Mouse (Mus musculus): Measurements from ENCODE around the gene Irf9. TPM values are rescaled to one million over a fixed set of nuclear protein-coding genes. Genes with fewer than 3 reads are reported as not detected.

Gene Irf9
- total and polyA plus RNA-seq, 2 experiments from 2014 or later: 7.3 to 14.8 TPM

DNA sequence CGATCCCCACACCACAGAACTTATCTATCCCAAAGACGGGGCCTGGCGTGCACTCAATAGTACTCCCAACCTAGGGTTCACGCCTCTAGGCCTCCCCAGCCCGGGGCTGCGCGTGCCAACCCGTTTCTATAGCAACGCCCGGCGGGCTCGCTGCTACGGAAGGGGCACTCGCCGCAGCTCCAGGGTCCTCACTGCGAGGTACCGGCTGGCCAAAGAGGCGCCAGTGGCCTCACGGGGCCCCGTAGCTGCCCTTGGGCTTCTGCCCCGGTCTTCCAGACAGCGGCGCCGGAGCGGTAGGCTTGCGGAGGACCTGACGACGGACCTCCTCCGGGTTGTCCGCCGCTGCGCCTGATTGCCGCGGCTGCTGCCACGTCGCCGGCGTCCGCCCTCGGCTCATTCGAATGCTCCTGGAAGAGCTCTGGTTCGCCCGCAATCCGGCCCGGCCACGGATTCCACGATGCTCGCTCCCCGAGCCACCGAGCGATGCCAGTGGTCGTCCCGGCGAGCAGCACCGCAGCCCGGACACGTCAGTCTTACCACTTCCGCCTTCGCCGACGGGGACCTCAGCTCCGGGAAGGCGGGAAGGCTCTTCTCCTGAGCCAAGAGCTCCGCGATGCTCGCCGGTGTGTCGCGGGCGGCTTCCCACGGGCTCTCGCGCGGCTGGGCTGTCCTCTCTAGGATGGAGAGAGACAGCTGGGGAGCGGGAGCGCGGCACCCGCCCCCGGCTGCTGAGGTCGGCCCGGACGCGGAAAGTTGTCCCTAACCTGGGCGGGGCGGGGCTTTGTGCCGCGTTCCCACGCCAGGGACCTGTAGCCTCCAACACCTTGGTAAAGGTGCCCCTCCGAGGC, 39.9 kb downstream of the Irf9 start, which contains the start of gene Tm9sf1:
Gene Tm9sf1 (minus strand): TSS at position 747 of the 848 bp plus-strand sequence.
- H3K9me3 ChIP-seq (ENCODE audit: low read length): no peaks in the 10 kb centered on the region
- peaks cover 11% of the 10 kb centered on the region; the same call in 1 of the 2 replicates for H3K36me3 ChIP-seq (ENCODE audit: insufficient read depth, low read length)
- H3K27ac ChIP-seq: peak within 1 kb of the TSS; percentile 98
- H3K4me1 ChIP-seq (ENCODE audit: insufficient read depth, low read length): peaks cover 12% of the 10 kb centered on the region; the same call in 1 of the 2 replicates
- H3K27me3 ChIP-seq (ENCODE audit: insufficient read depth, low read length): no peaks in the 10 kb centered on the region
- peak within 1 kb of the TSS; percentile 82 for H3K4me2 ChIP-seq (ENCODE audit: low read depth, low read length)
- ATAC-seq (peak; percentile 91), DNase-seq (ENCODE audit: low spot score) (peak; percentile 85)
- peak within 1 kb of the TSS; percentile 96 for H3K4me3 ChIP-seq (ENCODE audit: low read length)
- TF ChIP-seq CTCF (IDR thresholded peaks at IDR 0.05; ENCODE audit: low read depth): no peak
- peak within 1 kb of the TSS; percentile 95 for H3K9ac ChIP-seq (replicated peaks; ENCODE audit: low read length)
- under 1% methylated on average over 80 of the region's 89 CpGs for WGBS

- TF ChIP-seq CTCF (IDR thresholded peaks at IDR 0.05; ENCODE audit: low read depth): no peak
- Histone ChIP-seq H3K36me3 (ENCODE audit: insufficient read depth, low read length) (peaks cover 7% of the 10 kb centered on the region; the same call in 1 of the 2 replicates), H3K9ac (replicated peaks; ENCODE audit: low read length) (peak overlapping the region; percentile 95), H3K9me3 (ENCODE audit: low read length) (no peaks in the 10 kb centered on the region), H3K4me3 (ENCODE audit: low read length) (peak overlapping the region; percentile 96), H3K4me1 (ENCODE audit: insufficient read depth, low read length) (peaks cover 12% of the 10 kb centered on the region; the same call in 1 of the 2 replicates), H3K27ac (peak overlapping the region; percentile 49; the same call in 1 of the 2 replicates), H3K27me3 (ENCODE audit: insufficient read depth, low read length) (no peaks in the 10 kb centered on the region), H3K4me2 (ENCODE audit: low read depth, low read length) (peak overlapping the region; percentile 82)
- 22% methylated on average over 17 of the region's 17 CpGs for WGBS
- DNase-seq (ENCODE audit: low spot score): no peak
- no peak for ATAC-seq
Observed at GRCm38 (mm10) chr14:55644261-55644888, 41.0 kb downstream of the Irf9 start.

DNA sequence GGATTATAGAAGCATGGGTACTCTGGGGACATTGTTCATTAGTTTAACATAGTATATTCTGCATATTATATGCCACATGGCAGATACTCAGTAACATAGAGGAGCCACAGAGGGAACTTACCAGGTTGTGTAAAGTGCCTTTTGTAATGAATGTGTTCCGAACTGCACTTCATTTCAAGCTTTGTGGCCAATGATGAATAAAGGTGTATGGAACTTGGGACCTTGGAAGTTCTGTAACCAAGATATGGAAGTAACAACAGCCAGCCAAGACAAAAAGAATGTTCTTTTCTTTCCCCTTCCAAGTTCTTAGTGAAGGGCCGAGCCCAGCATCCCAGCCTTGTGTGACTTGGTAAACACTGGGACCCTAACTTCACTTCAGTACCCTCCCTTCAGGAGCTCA, 46.5 kb downstream of the Irf9 start, which contains the start of gene Tssk4:
Gene Tssk4 (plus strand): TSS at position 301 of the 400 bp plus-strand sequence.
- no peaks in the 10 kb centered on the region for H3K36me3 ChIP-seq (ENCODE audit: insufficient read depth, low read length)
- ATAC-seq (no peak), DNase-seq (ENCODE audit: low spot score) (no peak)
- WGBS: 97% methylated on average over 2 of the region's 2 CpGs
- H3K27me3 ChIP-seq (ENCODE audit: insufficient read depth, low read length): no peaks in the 10 kb centered on the region
- H3K4me1 ChIP-seq (ENCODE audit: insufficient read depth, low read length): no peaks in the 10 kb centered on the region
- H3K9me3 ChIP-seq (ENCODE audit: low read length): no peaks in the 10 kb centered on the region
- H3K9ac ChIP-seq (replicated peaks; ENCODE audit: low read length): no peak within 1 kb of the TSS
- TF ChIP-seq CTCF (IDR thresholded peaks at IDR 0.05; ENCODE audit: low read depth): no peak
- no peak within 1 kb of the TSS for H3K4me2 ChIP-seq (ENCODE audit: low read depth, low read length)
- H3K27ac ChIP-seq: no peak within 1 kb of the TSS
- no peak within 1 kb of the TSS for H3K4me3 ChIP-seq (ENCODE audit: low read length)

DNA sequence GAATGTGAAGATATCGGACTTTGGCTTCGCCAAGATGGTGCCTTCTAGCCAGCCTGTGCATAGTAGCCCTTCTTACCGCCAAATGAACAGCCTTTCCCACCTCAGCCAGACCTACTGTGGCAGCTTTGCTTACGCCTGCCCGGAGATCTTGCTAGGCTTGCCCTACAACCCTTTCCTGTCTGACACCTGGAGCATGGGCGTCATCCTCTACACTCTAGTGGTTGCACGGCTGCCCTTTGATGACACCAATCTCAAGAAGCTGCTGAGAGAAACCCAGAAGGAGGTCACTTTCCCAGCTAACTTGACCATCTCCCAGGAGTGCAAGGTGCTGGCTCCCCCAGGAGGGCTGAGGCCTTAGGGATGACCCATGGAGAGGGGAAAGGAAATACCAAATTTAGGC, 48.2 kb downstream of the Irf9 start:
- no peak for TF ChIP-seq CTCF (IDR thresholded peaks at IDR 0.05; ENCODE audit: low read depth)
- ATAC-seq (no peak), DNase-seq (ENCODE audit: low spot score) (no peak)
- Histone ChIP-seq H3K4me3 (ENCODE audit: low read length) (no peak overlapping the region), H3K36me3 (ENCODE audit: insufficient read depth, low read length) (no peaks in the 10 kb centered on the region), H3K27me3 (ENCODE audit: insufficient read depth, low read length) (no peaks in the 10 kb centered on the region), H3K4me2 (ENCODE audit: low read depth, low read length) (no peak overlapping the region), H3K9ac (replicated peaks; ENCODE audit: low read length) (no peak overlapping the region), H3K27ac (no peak overlapping the region), H3K4me1 (ENCODE audit: insufficient read depth, low read length) (no peaks in the 10 kb centered on the region), H3K9me3 (ENCODE audit: low read length) (no peaks in the 10 kb centered on the region)
- WGBS: 89% methylated on average over 7 of the region's 7 CpGs

- H3K9me3 ChIP-seq (ENCODE audit: low read length): no peaks in the 10 kb centered on the region
- H3K4me1 ChIP-seq (ENCODE audit: insufficient read depth, low read length): no peaks in the 10 kb centered on the region; the same call in 1 of the 2 replicates
- DNase-seq (ENCODE audit: low spot score) (no peak), ATAC-seq (no peak)
- H3K27ac ChIP-seq: no peak overlapping the region
- no peak for TF ChIP-seq CTCF (IDR thresholded peaks at IDR 0.05; ENCODE audit: low read depth)
- H3K9ac ChIP-seq (replicated peaks; ENCODE audit: low read length): no peak overlapping the region
- H3K27me3 ChIP-seq (ENCODE audit: insufficient read depth, low read length): no peaks in the 10 kb centered on the region
- 87% methylated on average over 3 of the region's 3 CpGs for WGBS
- H3K4me3 ChIP-seq (ENCODE audit: low read length): no peak overlapping the region
- H3K4me2 ChIP-seq (ENCODE audit: low read depth, low read length): no peak overlapping the region
- peaks cover 8% of the 10 kb centered on the region; the same call in 1 of the 2 replicates for H3K36me3 ChIP-seq (ENCODE audit: insufficient read depth, low read length)
Observed at GRCm38 (mm10) chr14:55656935-55657334, 53.6 kb downstream of the Irf9 start.

- Histone ChIP-seq H3K9me3 (ENCODE audit: low read length) (no peaks in the 10 kb centered on the region), H3K4me1 (ENCODE audit: insufficient read depth, low read length) (no peaks in the 10 kb centered on the region; the same call in 1 of the 2 replicates), H3K9ac (replicated peaks; ENCODE audit: low read length) (no peak overlapping the region), H3K4me2 (ENCODE audit: low read depth, low read length) (no peak overlapping the region), H3K36me3 (ENCODE audit: insufficient read depth, low read length) (peaks cover 14% of the 10 kb centered on the region; the same call in 1 of the 2 replicates), H3K27me3 (ENCODE audit: insufficient read depth, low read length) (no peaks in the 10 kb centered on the region), H3K27ac (no peak overlapping the region), H3K4me3 (ENCODE audit: low read length) (no peak overlapping the region)
- no peak for DNase-seq (ENCODE audit: low spot score)
- ATAC-seq: no peak
- WGBS: 91% methylated on average over 5 of the region's 5 CpGs
- no peak for TF ChIP-seq CTCF (IDR thresholded peaks at IDR 0.05; ENCODE audit: low read depth)
Observed at GRCm38 (mm10) chr14:55658011-55658410, 54.6 kb downstream of the Irf9 start.

Other genes with a start within 250 kb of the Irf9 start
Only the 30 nearest of the 31 such genes appear.
- 15.8 and 18.4 TPM in 2 replicates for gene Dhrs4, start 124.8 kb upstream of the Irf9 start, total RNA-seq (2014; rRNA removed)
- 28.1 and 29.6 TPM in 2 replicates for gene Dhrs4, start 124.8 kb upstream of the Irf9 start, polyA plus RNA-seq (2015; fragmentation: Nextera tagmentation; extraction: Ambion mirVana)
- gene Carmil3, start 112.9 kb upstream of the Irf9 start, total RNA-seq (2014; rRNA removed): 90.5 and 120 TPM in 2 replicates
- 23.8 and 25.2 TPM in 2 replicates for gene Carmil3, start 112.9 kb upstream of the Irf9 start, polyA plus RNA-seq (2015; fragmentation: Nextera tagmentation; extraction: Ambion mirVana)
- 8.3 and 19.7 TPM in 2 replicates for gene Cpne6, start 93.1 kb upstream of the Irf9 start, total RNA-seq (2014; rRNA removed)
- 25.3 and 28.0 TPM in 2 replicates for gene Cpne6, start 93.1 kb upstream of the Irf9 start, polyA plus RNA-seq (2015; fragmentation: Nextera tagmentation; extraction: Ambion mirVana)
- 4.4 and 7.1 TPM in 2 replicates for gene Nrl, start 78.6 kb upstream of the Irf9 start, total RNA-seq (2014; rRNA removed)
- 0.23 and 0.33 TPM in 2 replicates for gene Nrl, start 78.6 kb upstream of the Irf9 start, polyA plus RNA-seq (2015; fragmentation: Nextera tagmentation; extraction: Ambion mirVana)
- gene Pck2, start 63.3 kb upstream of the Irf9 start, total RNA-seq (2014; rRNA removed): 30.5 and 32.0 TPM in 2 replicates
- gene Pck2, start 63.3 kb upstream of the Irf9 start, polyA plus RNA-seq (2015; fragmentation: Nextera tagmentation; extraction: Ambion mirVana): 19.9 and 22.5 TPM in 2 replicates
- 97.9 and 118 TPM in 2 replicates for gene Dcaf11, start 43.6 kb upstream of the Irf9 start, total RNA-seq (2014; rRNA removed)
- 94.1 and 102 TPM in 2 replicates for gene Dcaf11, start 43.6 kb upstream of the Irf9 start, polyA plus RNA-seq (2015; fragmentation: Nextera tagmentation; extraction: Ambion mirVana)
- not detected in 2 replicates for gene A730061H03Rik, start 43.2 kb upstream of the Irf9 start, total RNA-seq (2014; rRNA removed)
- gene A730061H03Rik, start 43.2 kb upstream of the Irf9 start, polyA plus RNA-seq (2015; fragmentation: Nextera tagmentation; extraction: Ambion mirVana): 0.55 TPM in 1 of 2 replicates, not detected in the other
- gene Fitm1, start 28.0 kb upstream of the Irf9 start, total RNA-seq (2014; rRNA removed): 2.9 TPM in 1 of 2 replicates, not detected in the other
- gene Fitm1, start 28.0 kb upstream of the Irf9 start, polyA plus RNA-seq (2015; fragmentation: Nextera tagmentation; extraction: Ambion mirVana): 0.25 TPM in 1 of 2 replicates, not detected in the other
- 86.5 and 128 TPM in 2 replicates for gene Psme1, start 25.4 kb upstream of the Irf9 start, total RNA-seq (2014; rRNA removed)
- gene Psme1, start 25.4 kb upstream of the Irf9 start, polyA plus RNA-seq (2015; fragmentation: Nextera tagmentation; extraction: Ambion mirVana): 226 and 244 TPM in 2 replicates
- 26.6 and 51.6 TPM in 2 replicates for gene Emc9, start 18.3 kb upstream of the Irf9 start, total RNA-seq (2014; rRNA removed)
- gene Emc9, start 18.3 kb upstream of the Irf9 start, polyA plus RNA-seq (2015; fragmentation: Nextera tagmentation; extraction: Ambion mirVana): 79.0 and 82.2 TPM in 2 replicates
- 51.9 and 57.6 TPM in 2 replicates for gene Psme2, start 12.5 kb upstream of the Irf9 start, total RNA-seq (2014; rRNA removed)
- gene Psme2, start 12.5 kb upstream of the Irf9 start, polyA plus RNA-seq (2015; fragmentation: Nextera tagmentation; extraction: Ambion mirVana): 163 and 208 TPM in 2 replicates
- gene Rnf31, start 11.9 kb upstream of the Irf9 start, total RNA-seq (2014; rRNA removed): 23.6 and 25.5 TPM in 2 replicates
- gene Rnf31, start 11.9 kb upstream of the Irf9 start, polyA plus RNA-seq (2015; fragmentation: Nextera tagmentation; extraction: Ambion mirVana): 21.0 and 21.2 TPM in 2 replicates
- 11.6 and 12.8 TPM in 2 replicates for gene Rec8, start 14.5 kb downstream of the Irf9 start, total RNA-seq (2014; rRNA removed)
- gene Rec8, start 14.5 kb downstream of the Irf9 start, polyA plus RNA-seq (2015; fragmentation: Nextera tagmentation; extraction: Ambion mirVana): 12.2 and 14.1 TPM in 2 replicates
- gene Ipo4, start 32.4 kb downstream of the Irf9 start, total RNA-seq (2014; rRNA removed): 120 and 132 TPM in 2 replicates
- 92.5 and 106 TPM in 2 replicates for gene Ipo4, start 32.4 kb downstream of the Irf9 start, polyA plus RNA-seq (2015; fragmentation: Nextera tagmentation; extraction: Ambion mirVana)
- gene Gm49378, start 34.3 kb downstream of the Irf9 start, total RNA-seq (2014; rRNA removed): 2.8 and 7.9 TPM in 2 replicates
- 1.0 and 1.4 TPM in 2 replicates for gene Gm49378, start 34.3 kb downstream of the Irf9 start, polyA plus RNA-seq (2015; fragmentation: Nextera tagmentation; extraction: Ambion mirVana)
- gene Tm9sf1, start 40.2 kb downstream of the Irf9 start, total RNA-seq (2014; rRNA removed): 55.3 and 59.3 TPM in 2 replicates
- 59.7 and 62.8 TPM in 2 replicates for gene Tm9sf1, start 40.2 kb downstream of the Irf9 start, polyA plus RNA-seq (2015; fragmentation: Nextera tagmentation; extraction: Ambion mirVana)
- 0.32 and 1.3 TPM in 2 replicates for gene Tssk4, start 46.6 kb downstream of the Irf9 start, total RNA-seq (2014; rRNA removed)
- 0.24 and 0.28 TPM in 2 replicates for gene Tssk4, start 46.6 kb downstream of the Irf9 start, polyA plus RNA-seq (2015; fragmentation: Nextera tagmentation; extraction: Ambion mirVana)
- 40.6 and 45.1 TPM in 2 replicates for gene Mdp1, start 56.9 kb downstream of the Irf9 start, total RNA-seq (2014; rRNA removed)
- 70.6 and 70.8 TPM in 2 replicates for gene Mdp1, start 56.9 kb downstream of the Irf9 start, polyA plus RNA-seq (2015; fragmentation: Nextera tagmentation; extraction: Ambion mirVana)
- gene Gmpr2, start 68.4 kb downstream of the Irf9 start, total RNA-seq (2014; rRNA removed): 17.5 and 24.3 TPM in 2 replicates
- gene Gmpr2, start 68.4 kb downstream of the Irf9 start, polyA plus RNA-seq (2015; fragmentation: Nextera tagmentation; extraction: Ambion mirVana): 36.9 and 37.6 TPM in 2 replicates
- gene Nedd8, start 68.6 kb downstream of the Irf9 start, total RNA-seq (2014; rRNA removed): 128 and 143 TPM in 2 replicates
- 629 TPM in 2 replicates for gene Nedd8, start 68.6 kb downstream of the Irf9 start, polyA plus RNA-seq (2015; fragmentation: Nextera tagmentation; extraction: Ambion mirVana)
- gene Tinf2, start 78.2 kb downstream of the Irf9 start, total RNA-seq (2014; rRNA removed): 18.7 and 21.9 TPM in 2 replicates
- 23.8 and 27.3 TPM in 2 replicates for gene Tinf2, start 78.2 kb downstream of the Irf9 start, polyA plus RNA-seq (2015; fragmentation: Nextera tagmentation; extraction: Ambion mirVana)
- 0.10 and 0.11 TPM in 2 replicates for gene Tgm1, start 110.4 kb downstream of the Irf9 start, total RNA-seq (2014; rRNA removed)
- gene Tgm1, start 110.4 kb downstream of the Irf9 start, polyA plus RNA-seq (2015; fragmentation: Nextera tagmentation; extraction: Ambion mirVana): 0.06 and 0.16 TPM in 2 replicates
- gene Rabggta, start 118.7 kb downstream of the Irf9 start, total RNA-seq (2014; rRNA removed): 78.7 and 83.8 TPM in 2 replicates
- 50.4 and 51.9 TPM in 2 replicates for gene Rabggta, start 118.7 kb downstream of the Irf9 start, polyA plus RNA-seq (2015; fragmentation: Nextera tagmentation; extraction: Ambion mirVana)
- 62.0 and 69.2 TPM in 2 replicates for gene Dhrs1, start 142.1 kb downstream of the Irf9 start, total RNA-seq (2014; rRNA removed)
- 86.0 and 88.3 TPM in 2 replicates for gene Dhrs1, start 142.1 kb downstream of the Irf9 start, polyA plus RNA-seq (2015; fragmentation: Nextera tagmentation; extraction: Ambion mirVana)
- 19.9 and 28.9 TPM in 2 replicates for gene Nop9, start 142.1 kb downstream of the Irf9 start, total RNA-seq (2014; rRNA removed)
- gene Nop9, start 142.1 kb downstream of the Irf9 start, polyA plus RNA-seq (2015; fragmentation: Nextera tagmentation; extraction: Ambion mirVana): 23.0 and 23.5 TPM in 2 replicates
- 1.9 TPM in 1 of 2 replicates, not detected in the other for gene Cideb, start 154.9 kb downstream of the Irf9 start, total RNA-seq (2014; rRNA removed)
- gene Cideb, start 154.9 kb downstream of the Irf9 start, polyA plus RNA-seq (2015; fragmentation: Nextera tagmentation; extraction: Ambion mirVana): 0.75 and 0.81 TPM in 2 replicates
- gene Ltb4r2, start 157.9 kb downstream of the Irf9 start, total RNA-seq (2014; rRNA removed): 0.16 and 0.32 TPM in 2 replicates
- gene Ltb4r2, start 157.9 kb downstream of the Irf9 start, polyA plus RNA-seq (2015; fragmentation: Nextera tagmentation; extraction: Ambion mirVana): 0.69 and 0.78 TPM in 2 replicates
- gene Ltb4r1, start 162.4 kb downstream of the Irf9 start, total RNA-seq (2014; rRNA removed): 0.43 and 0.52 TPM in 2 replicates
- 0.64 and 0.71 TPM in 2 replicates for gene Ltb4r1, start 162.4 kb downstream of the Irf9 start, polyA plus RNA-seq (2015; fragmentation: Nextera tagmentation; extraction: Ambion mirVana)
- gene Adcy4, start 180.5 kb downstream of the Irf9 start, total RNA-seq (2014; rRNA removed): 5.6 and 5.8 TPM in 2 replicates
- gene Adcy4, start 180.5 kb downstream of the Irf9 start, polyA plus RNA-seq (2015; fragmentation: Nextera tagmentation; extraction: Ambion mirVana): 1.7 and 2.8 TPM in 2 replicates
- 0.42 and 1.7 TPM in 2 replicates for gene Ripk3, start 185.3 kb downstream of the Irf9 start, total RNA-seq (2014; rRNA removed)
- gene Ripk3, start 185.3 kb downstream of the Irf9 start, polyA plus RNA-seq (2015; fragmentation: Nextera tagmentation; extraction: Ambion mirVana): 1.7 and 2.0 TPM in 2 replicates